Mouse (Mus musculus) thymus, adult 2 months (tissue): ENCODE measurements around the gene Gm4922. TPM values are rescaled to one million over a fixed set of nuclear protein-coding genes. Genes with fewer than 3 reads are reported as not detected.

Source experiments
- DNase-seq: peaks from one replicate; pipeline ENCODE4 v3.0.0; 2021
- H3K27ac ChIP-seq: fragments of 200-500 bp; 2 replicates; pipeline ENCODE4 v1.5.1; 2012; ENCODE audit warnings: low read length, control low read depth; ENCODE audit not compliant: control insufficient read depth, insufficient read depth
- H3K27me3 ChIP-seq: fragments of 200-500 bp; 2 replicates; pipeline ENCODE4 v1.6.1; 2012; ENCODE audit warnings: mild to moderate bottlenecking, low read length, moderate library complexity, mixed read lengths; ENCODE audit not compliant: control insufficient read depth, insufficient read depth
- H3K36me3 ChIP-seq: fragments of 200-500 bp; 2 replicates; pipeline ENCODE4 v1.6.1; 2012; ENCODE audit warnings: mild to moderate bottlenecking, low read length, moderate library complexity; ENCODE audit not compliant: control insufficient read depth, insufficient read depth
- H3K4me1 ChIP-seq: fragments of 200-500 bp; replicated peaks from 2 replicates; pipeline ENCODE4 v1.6.1; 2012; ENCODE audit warnings: low read length; ENCODE audit not compliant: control insufficient read depth, insufficient read depth
- H3K4me3 ChIP-seq: fragments of 200-500 bp; 2 replicates; pipeline ENCODE4 v1.5.1; 2012; ENCODE audit warnings: mild to moderate bottlenecking, low read length, control low read depth, moderate library complexity; ENCODE audit not compliant: control insufficient read depth, insufficient read depth
- CTCF ChIP-seq: fragments of 200-500 bp; IDR thresholded peaks from 2 replicates; pipeline ENCODE4 v1.5.1; 2012; ENCODE audit warnings: mild to moderate bottlenecking, control low read depth, low read length, moderate library complexity, borderline replicate concordance; ENCODE audit not compliant: control insufficient read depth, poor library complexity, insufficient read depth; ENCODE audit errors: extremely low read depth
- POLR2A ChIP-seq: fragments of 200-500 bp; IDR thresholded peaks from 2 replicates; pipeline ENCODE4 v1.6.1; 2012; ENCODE audit warnings: mild to moderate bottlenecking, low read length, control low read depth, moderate library complexity; ENCODE audit not compliant: control insufficient read depth, poor library complexity, insufficient read depth; ENCODE audit errors: extremely low read depth
- WGBS: fragments of 180-500 bp; shearing (Covaris S2); methylation state at CpG from one replicate; pipeline ENCODE4 v1.1.7; 2018; 5-methylcytosine and 5-hydroxymethylcytosine counted together
- polyA plus RNA-seq: library from polyadenylated mRNA; depleted of rRNA; stranded (reverse); fragments of >200 nt; gene quantifications from 2 replicates; pipeline ENCODE4 v1.2.3, GENCODE M21; 2012

The Gm4922 gene
- polyA plus RNA-seq, 1 experiment, result not detected

DNA sequence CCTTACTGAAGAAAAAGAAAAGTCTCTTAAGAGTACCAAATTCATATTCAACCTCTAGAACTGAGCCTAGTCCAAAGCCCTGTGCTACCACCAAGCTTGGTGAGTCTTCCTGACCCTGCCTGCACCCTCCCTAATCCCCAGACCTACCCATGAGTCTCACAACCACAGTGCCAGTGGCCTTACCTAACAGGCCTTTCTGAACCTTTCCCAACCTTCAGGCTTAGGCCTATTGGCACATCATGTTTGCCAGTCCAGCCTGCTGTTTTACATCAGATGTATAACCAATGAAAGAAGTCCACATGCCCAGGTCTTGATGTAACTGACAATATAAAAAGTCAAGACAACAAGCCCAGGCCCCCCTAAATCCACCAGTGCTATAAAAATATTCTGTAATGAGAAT, 38.5 kb upstream of the Gm4922 start:
- Histone ChIP-seq H3K4me3 (no peak overlapping the region), H3K27ac (no peak overlapping the region), H3K36me3 (no peaks in the 10 kb centered on the region), H3K4me1 (peaks cover 7% of the 10 kb centered on the region), H3K27me3 (no peaks in the 10 kb centered on the region)
- DNase-seq, result no peak
- TF ChIP-seq POLR2A (no peak), CTCF (no peak)

DNA sequence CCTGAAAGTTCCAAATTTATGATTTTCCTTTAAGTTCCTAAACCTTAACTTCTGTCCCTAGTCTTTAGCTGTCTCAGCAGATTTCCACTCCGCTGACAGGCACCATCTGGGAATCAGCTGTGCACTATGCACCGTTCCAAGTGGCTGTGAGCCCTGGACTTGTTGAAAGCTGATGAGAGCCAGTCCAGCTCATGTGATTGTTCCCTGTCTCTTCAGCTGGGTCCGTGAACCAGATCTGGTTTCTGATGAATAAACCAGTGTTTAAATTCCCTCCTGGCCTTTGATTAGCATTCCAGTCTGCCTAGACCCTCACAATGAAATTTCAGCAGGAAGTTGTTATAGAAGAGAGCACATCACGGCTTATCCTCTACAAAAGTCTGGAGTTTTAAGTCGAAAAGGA, 30.0 kb upstream of the Gm4922 start:
- H3K4me1 ChIP-seq, result no peaks in the 10 kb centered on the region
- TF ChIP-seq CTCF, result no peak
- no peaks in the 10 kb centered on the region for H3K36me3 ChIP-seq
- H3K4me3 ChIP-seq, result no peak overlapping the region
- no peak overlapping the region for H3K27ac ChIP-seq
- H3K27me3 ChIP-seq, result no peaks in the 10 kb centered on the region
- DNase-seq, result no peak
- WGBS, result 95% methylated on average over 5 of the region's 5 CpGs

DNA sequence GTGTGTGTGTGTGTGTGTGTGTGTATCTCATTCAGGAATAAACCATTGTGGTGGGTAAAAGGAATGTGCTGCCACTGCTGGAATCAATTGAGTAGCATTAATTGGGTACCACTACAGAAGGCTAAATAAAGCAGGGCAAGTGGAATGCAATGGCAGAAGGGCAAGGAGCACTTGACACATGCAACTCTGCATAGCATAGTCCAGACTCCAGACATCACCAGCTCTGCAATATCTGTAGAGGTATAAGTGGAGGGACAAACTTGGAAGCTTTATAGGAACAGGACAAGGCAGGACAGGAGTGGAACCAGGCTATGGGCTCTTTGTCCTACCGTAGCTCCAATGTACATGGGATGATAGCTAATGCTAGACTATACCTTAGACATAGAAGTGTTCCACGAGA, 25.2 kb upstream of the Gm4922 start:
- DNase-seq, result no peak

DNA sequence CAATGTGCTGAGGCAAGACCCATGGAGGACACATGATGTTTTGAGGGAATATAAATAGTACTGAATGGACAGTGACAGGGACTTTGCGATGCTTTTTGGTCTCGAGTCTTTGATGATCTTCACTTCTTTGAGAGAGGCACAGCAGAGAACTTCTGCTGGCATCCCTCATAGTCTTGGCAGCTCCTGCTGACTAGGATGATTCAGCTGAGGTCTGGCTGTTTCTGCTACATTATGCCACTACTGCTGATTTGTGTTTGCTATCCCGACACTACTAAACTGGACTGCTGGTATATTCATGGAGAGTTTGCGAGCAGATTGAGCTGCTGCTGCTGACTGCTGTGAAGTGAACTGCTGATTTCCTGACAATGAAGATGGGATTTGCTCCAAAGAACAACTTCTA, 3.5 kb upstream of the Gm4922 start:
- WGBS, result 96% methylated on average over 4 of the region's 4 CpGs
- no peaks in the 10 kb centered on the region for H3K4me1 ChIP-seq
- TF ChIP-seq POLR2A (no peak), CTCF (no peak)

More for the DNA sequence above, 25.2 kb upstream of the Gm4922 start:
- Histone ChIP-seq H3K27ac (no peak overlapping the region), H3K27me3 (no peaks in the 10 kb centered on the region), H3K36me3 (no peaks in the 10 kb centered on the region), H3K4me1 (no peaks in the 10 kb centered on the region), H3K4me3 (no peak overlapping the region)
- TF ChIP-seq POLR2A, result no peak
- TF ChIP-seq CTCF, result no peak
- 93% methylated on average over 2 of the region's 2 CpGs for WGBS

DNA sequence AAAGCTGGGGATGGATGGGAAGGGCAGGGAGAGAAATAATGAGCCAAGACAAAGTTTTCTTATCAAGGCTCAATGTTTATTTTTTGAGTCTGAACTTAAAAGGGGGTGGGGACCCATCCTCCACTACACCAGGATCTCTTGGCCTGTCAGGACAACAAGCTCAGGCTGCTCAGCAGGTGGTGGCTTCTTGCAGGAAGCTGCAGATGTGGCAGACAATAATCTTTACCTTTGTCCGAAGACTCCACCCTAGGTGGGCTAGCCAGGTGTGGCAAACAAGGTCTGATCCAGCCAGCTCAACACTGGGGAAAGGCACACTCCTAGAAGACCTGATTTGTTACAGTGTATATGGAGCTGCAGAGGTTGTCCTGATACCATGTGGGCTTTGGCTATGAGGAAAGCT, 2.0 kb upstream of the Gm4922 start:
- Histone ChIP-seq H3K27ac (no peak overlapping the region), H3K4me1 (no peaks in the 10 kb centered on the region), H3K36me3 (no peaks in the 10 kb centered on the region), H3K27me3 (no peaks in the 10 kb centered on the region), H3K4me3 (no peak overlapping the region)
- 83% methylated on average over 1 of the region's 1 CpGs for WGBS
- no peak for TF ChIP-seq POLR2A
- no peak for DNase-seq

More for the DNA sequence above, 3.5 kb upstream of the Gm4922 start:
- H3K27ac ChIP-seq, result no peak overlapping the region
- no peaks in the 10 kb centered on the region for H3K36me3 ChIP-seq
- no peak overlapping the region for H3K4me3 ChIP-seq
- no peak for DNase-seq
- H3K27me3 ChIP-seq, result no peaks in the 10 kb centered on the region

DNA sequence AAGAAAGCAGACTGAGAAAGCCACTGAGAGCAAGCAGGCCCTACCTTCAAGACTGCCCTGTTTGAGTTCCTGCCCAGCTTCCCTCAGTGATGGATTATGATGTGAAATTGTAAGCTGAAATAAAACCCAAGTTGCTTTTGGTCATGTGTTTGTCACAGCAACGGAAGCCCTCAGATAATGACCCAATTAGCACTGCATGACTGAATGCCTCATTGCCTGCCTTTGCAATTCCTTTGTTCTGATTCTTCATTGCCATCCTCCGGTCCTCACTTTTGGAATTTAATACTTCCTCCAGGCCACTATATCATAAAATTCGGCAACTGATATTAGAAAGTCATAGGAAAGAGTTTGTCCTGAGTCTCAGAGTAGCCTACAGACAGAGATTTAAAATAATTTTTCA, 9.0 kb downstream of the Gm4922 start:
- no peak for TF ChIP-seq CTCF
- TF ChIP-seq POLR2A, result no peak
- Histone ChIP-seq H3K27me3 (no peaks in the 10 kb centered on the region), H3K4me1 (no peaks in the 10 kb centered on the region), H3K36me3 (no peaks in the 10 kb centered on the region), H3K27ac (no peak overlapping the region), H3K4me3 (no peak overlapping the region)
- no peak for DNase-seq
- WGBS, result 90% methylated on average over 3 of the region's 3 CpGs

DNA sequence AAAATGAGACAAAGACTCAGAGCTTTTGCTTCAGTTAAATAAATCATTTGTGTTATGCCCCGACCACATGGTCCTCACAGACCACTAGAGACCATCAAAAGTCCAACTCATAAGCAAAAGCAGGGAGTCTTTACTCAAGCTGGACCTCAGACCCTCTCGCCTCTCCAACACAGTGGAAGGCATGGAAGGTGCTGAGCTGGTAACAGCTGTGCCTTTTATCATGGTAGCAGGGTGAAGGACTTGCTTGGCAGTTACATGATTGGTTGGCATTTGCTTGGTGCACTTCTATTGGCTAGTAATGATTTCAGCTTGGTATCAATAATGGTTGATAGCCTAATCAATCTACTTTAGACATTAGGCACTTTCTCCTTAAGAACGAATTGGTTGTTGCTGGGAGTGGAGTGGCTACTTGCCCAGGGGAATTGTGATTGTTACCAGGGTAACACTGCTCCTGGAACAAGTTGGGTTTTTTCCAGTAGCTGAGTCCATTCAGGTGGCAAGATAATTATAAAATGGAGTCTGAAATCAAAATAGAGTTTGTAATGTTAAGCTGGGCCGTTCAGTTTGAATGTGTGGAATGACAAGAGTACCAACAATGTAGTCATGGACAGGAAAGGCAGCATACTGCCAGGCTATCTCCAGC, 13.9 kb downstream of the Gm4922 start:
- Histone ChIP-seq H3K36me3 (no peaks in the 10 kb centered on the region), H3K4me1 (no peaks in the 10 kb centered on the region), H3K27me3 (no peaks in the 10 kb centered on the region), H3K4me3 (no peak overlapping the region), H3K27ac (no peak overlapping the region)
- DNase-seq, result no peak
- 89% methylated on average over 4 of the region's 4 CpGs for WGBS
- TF ChIP-seq POLR2A (no peak), CTCF (no peak)
